Mouse (Mus musculus) forebrain, embryonic 16.5 days (tissue): ENCODE measurements around the gene Krtcap3. TPM values are rescaled to one million over a fixed set of nuclear protein-coding genes. Genes with fewer than 3 reads are reported as not detected.
"Not testable (repeated sequence)": the region's sequence is repeated elsewhere in the genome, so short reads cannot be mapped to it uniquely, and the experiment has no call there.

Source experiments
- ATAC-seq: fragments of 200-750 bp; cut with Nextera tagmentation; 2 replicates; pipeline ENCODE4 v1.8.0; 2017; ENCODE audit warnings: mild to moderate bottlenecking, moderate library complexity
- H3K27ac ChIP-seq: fragments of 300-500 bp; sonication (generic); 2 replicates; pipeline ENCODE4 v1.5.1; 2014; ENCODE audit warnings: low read length, control low read depth
- H3K27me3 ChIP-seq: fragments of 300-500 bp; sonication (generic); replicated peaks from 2 replicates; pipeline ENCODE4 v1.6.1; 2014; ENCODE audit warnings: low read length; ENCODE audit not compliant: control insufficient read depth, insufficient read depth
- H3K36me3 ChIP-seq: fragments of 300-500 bp; sonication (generic); 2 replicates; pipeline ENCODE4 v1.6.1; 2014; ENCODE audit not compliant: control insufficient read depth, insufficient read depth
- H3K4me1 ChIP-seq: fragments of 300-500 bp; sonication (generic); replicated peaks from 2 replicates; pipeline ENCODE4 v1.6.1; 2014; ENCODE audit warnings: low read length; ENCODE audit not compliant: control insufficient read depth, insufficient read depth
- H3K4me2 ChIP-seq: fragments of 300-500 bp; sonication (generic); 2 replicates; pipeline ENCODE4 v1.6.1; 2014; ENCODE audit warnings: mild to moderate bottlenecking, low read length, control low read depth
- H3K4me3 ChIP-seq: fragments of 300-500 bp; sonication (generic); replicated peaks from 2 replicates; pipeline ENCODE4 v1.5.1; 2014; ENCODE audit warnings: mild to moderate bottlenecking, low read length, control low read depth
- H3K9ac ChIP-seq: fragments of 300-500 bp; sonication (generic); replicated peaks from 2 replicates; pipeline ENCODE4 v1.6.1; 2014; ENCODE audit warnings: low read depth, low read length, control low read depth
- H3K9me3 ChIP-seq: fragments of 300-500 bp; sonication (generic); 2 replicates; pipeline ENCODE4 v1.6.1; 2016; ENCODE audit warnings: low read length; ENCODE audit not compliant: control insufficient read depth
- WGBS: fragments of 180-500 bp; shearing (Covaris S2); extraction: QIAGEN DNeasy Blood & Tissue Kit; methylation state at CpG from one replicate; pipeline ENCODE4 v1.1.7; 2014; 5-methylcytosine and 5-hydroxymethylcytosine counted together
- polyA plus RNA-seq: library from polyadenylated mRNA; unstranded; fragments of >200 nt; fragmentation: Nextera tagmentation; extraction: Ambion mirVana; gene quantifications from 2 replicates; pipeline ENCODE4 v1.2.1, GENCODE M21; 2015

Gene Krtcap3
- 2.4 and 3.8 TPM in 2 replicates for polyA plus RNA-seq

DNA sequence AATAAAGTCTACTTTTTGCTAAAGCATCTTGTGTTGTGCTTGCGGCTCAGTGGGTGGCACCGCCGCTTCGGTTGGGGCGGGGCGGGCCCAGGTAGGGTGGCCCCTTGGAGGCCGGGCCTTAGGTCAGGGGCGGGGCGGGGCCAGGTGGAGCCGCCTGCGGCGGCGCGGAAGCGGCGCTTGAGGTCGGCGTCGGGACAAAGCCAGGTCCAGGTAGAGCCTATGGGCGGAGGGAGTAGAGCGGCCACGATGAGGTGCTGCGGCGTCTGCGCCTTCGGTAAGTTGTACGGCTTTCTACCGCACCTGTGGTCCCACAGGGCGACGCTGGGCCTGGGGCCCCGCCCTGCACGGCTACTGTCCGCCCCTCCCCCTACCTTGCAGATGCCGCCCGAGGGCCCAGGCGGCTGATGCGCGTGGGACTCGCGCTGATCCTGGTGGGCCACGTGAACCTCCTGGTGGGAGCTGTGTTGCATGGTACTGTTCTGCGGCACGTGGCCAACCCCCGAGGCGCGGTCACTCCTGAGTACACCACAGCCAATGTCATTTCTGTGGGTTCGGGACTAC is at the start of gene Krtcap3:
Gene Krtcap3, plus strand, starts transcription at position 151 of the 561 bp plus-strand sequence.
- Histone ChIP-seq H3K27ac (no peak within 1 kb of the TSS), H3K9ac (no peak within 1 kb of the TSS), H3K4me3 (no peak within 1 kb of the TSS), H3K9me3 (no peaks in the 10 kb centered on the region), H3K4me1 (0 out of 2 replicates have a peak, but pooled peaks cover 2% of the 10 kb centered on the region), H3K4me2 (peak within 1 kb of the TSS; percentile 11; the same call in 1 of the 2 replicates), H3K27me3 (no peaks in the 10 kb centered on the region), H3K36me3 (peaks cover 29% of the 10 kb centered on the region)
- WGBS, result 8% methylated on average over 47 of the region's 47 CpGs
- peak; percentile 45; the same call in 1 of the 2 replicates for ATAC-seq

GRCm38 (mm10) chr5:31201742-31202590 is 49.5 kb upstream of the Krtcap3 start, which contains the start of gene Zfp513:
Gene Zfp513, minus strand, starts transcription at chr5:31202303.
- Histone ChIP-seq H3K27ac (peak within 1 kb of the TSS; percentile 76), H3K9me3 (peaks cover 3% of the 10 kb centered on the region), H3K4me2 (peak within 1 kb of the TSS; percentile 70), H3K9ac (peak within 1 kb of the TSS; percentile 89), H3K4me3 (peak within 1 kb of the TSS; percentile 81), H3K4me1 (peaks cover 17% of the 10 kb centered on the region), H3K36me3 (peaks cover 46% of the 10 kb centered on the region), H3K27me3 (no peaks in the 10 kb centered on the region)
- ATAC-seq, result peak; percentile 97
- WGBS, result under 1% methylated on average over 53 of the region's 53 CpGs

- H3K27me3 ChIP-seq, result no peaks in the 10 kb centered on the region
- H3K27ac ChIP-seq, result peak overlapping the region; percentile 60
- peaks cover 36% of the 10 kb centered on the region for H3K36me3 ChIP-seq
- peak overlapping the region; percentile 60 for H3K4me2 ChIP-seq
- WGBS, result 84% methylated on average over 7 of the region's 7 CpGs
- peaks cover 17% of the 10 kb centered on the region for H3K4me1 ChIP-seq
- H3K9ac ChIP-seq, result no peak overlapping the region
- peaks cover 3% of the 10 kb centered on the region for H3K9me3 ChIP-seq
- ATAC-seq, result no peak
- H3K4me3 ChIP-seq, result peak overlapping the region; percentile 81
Measured at GRCm38 (mm10) chr5:31202933-31203332, 48.6 kb upstream of the Krtcap3 start.

DNA sequence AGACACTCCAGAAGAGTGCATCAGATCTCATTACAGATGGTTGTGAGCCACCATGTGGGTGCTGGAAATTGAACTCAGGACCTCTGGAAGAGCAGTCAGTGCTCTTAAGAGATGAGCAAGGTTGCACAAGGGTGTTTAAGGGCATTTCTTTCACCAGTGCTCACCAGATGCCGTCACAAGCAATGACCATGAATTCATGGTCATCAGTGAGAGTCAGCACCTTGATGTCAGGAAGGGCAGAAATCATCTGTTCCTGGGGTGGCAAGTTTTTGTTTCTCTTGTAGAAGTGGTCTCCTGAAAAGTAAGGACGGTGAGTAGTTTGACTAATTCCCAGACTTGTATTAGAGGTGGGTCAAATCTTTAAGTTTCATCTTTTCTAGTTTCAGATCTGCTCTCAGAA is 47.6 kb upstream of the Krtcap3 start:
- H3K36me3 ChIP-seq, result peaks cover 27% of the 10 kb centered on the region
- WGBS, result 93% methylated on average over 2 of the region's 2 CpGs
- no peaks in the 10 kb centered on the region for H3K27me3 ChIP-seq
- no peak overlapping the region for H3K27ac ChIP-seq
- peaks cover 3% of the 10 kb centered on the region for H3K9me3 ChIP-seq
- no peak overlapping the region for H3K9ac ChIP-seq
- H3K4me3 ChIP-seq, result no peak overlapping the region
- ATAC-seq, result no peak
- no peak overlapping the region for H3K4me2 ChIP-seq
- H3K4me1 ChIP-seq, result peaks cover 17% of the 10 kb centered on the region

DNA sequence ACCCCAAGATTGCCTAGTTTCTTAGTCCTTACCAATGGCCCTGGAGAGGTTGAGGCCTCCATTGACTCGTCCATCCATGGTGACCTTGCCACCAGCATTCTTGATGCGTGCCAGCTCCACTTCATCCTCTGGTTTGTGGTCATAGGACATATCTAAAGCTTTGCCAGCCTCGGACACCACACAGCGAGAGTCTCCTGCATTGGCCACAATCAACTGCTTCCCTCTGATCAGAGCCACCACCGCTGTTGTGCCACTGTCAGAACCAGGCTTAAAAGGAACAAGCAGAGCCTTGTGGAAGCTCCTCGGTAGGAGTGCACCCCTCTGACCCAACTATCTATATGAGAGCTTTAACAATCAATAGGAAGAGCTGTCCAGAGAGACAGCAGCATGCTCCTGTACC is 47.1 kb upstream of the Krtcap3 start:
- Histone ChIP-seq H3K4me1 (peaks cover 17% of the 10 kb centered on the region), H3K27me3 (no peaks in the 10 kb centered on the region), H3K36me3 (peaks cover 22% of the 10 kb centered on the region), H3K4me3 (no peak overlapping the region), H3K9ac (no peak overlapping the region), H3K27ac (no peak overlapping the region), H3K9me3 (peaks cover 3% of the 10 kb centered on the region), H3K4me2 (no peak overlapping the region)
- no peak for ATAC-seq
- 94% methylated on average over 6 of the region's 6 CpGs for WGBS

GRCm38 (mm10) chr5:31216554-31216953 is 34.9 kb upstream of the Krtcap3 start:
- 91% methylated on average over 6 of the region's 6 CpGs for WGBS
- H3K27ac ChIP-seq, H3K4me3 ChIP-seq, H3K9ac ChIP-seq, ATAC-seq, H3K36me3 ChIP-seq, H3K27me3 ChIP-seq, H3K9me3 ChIP-seq, H3K4me2 ChIP-seq: not testable (repeated sequence)
- peaks cover 11% of the 10 kb centered on the region for H3K4me1 ChIP-seq

GRCm38 (mm10) chr5:31218294-31218693 is 33.2 kb upstream of the Krtcap3 start:
- Histone ChIP-seq H3K9me3 (no peaks in the 10 kb centered on the region), H3K27me3 (no peaks in the 10 kb centered on the region), H3K9ac (no peak overlapping the region), H3K4me2 (no peak overlapping the region), H3K27ac (no peak overlapping the region), H3K36me3 (no peaks in the 10 kb centered on the region), H3K4me3 (no peak overlapping the region), H3K4me1 (peaks cover 14% of the 10 kb centered on the region)
- ATAC-seq, result no peak
- WGBS, result 68% methylated on average over 7 of the region's 7 CpGs

DNA sequence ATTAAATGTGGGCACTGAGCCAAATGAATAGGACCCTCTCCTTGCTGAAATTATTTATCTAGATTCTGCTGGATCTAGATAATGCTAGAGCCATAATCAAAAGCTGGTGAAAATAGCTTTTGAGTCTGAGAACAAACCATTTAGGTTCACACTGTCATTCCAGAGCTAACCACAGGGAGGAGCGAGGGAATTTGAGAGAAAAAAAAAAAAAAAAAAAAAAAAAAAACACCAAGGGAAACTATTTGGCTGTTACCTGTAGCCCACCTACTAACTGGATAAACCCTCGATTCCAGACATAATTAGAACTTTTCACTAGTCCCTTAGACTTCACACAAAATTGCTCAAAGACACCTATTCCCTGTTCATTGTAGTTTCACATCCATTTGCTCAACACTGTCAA is 32.4 kb upstream of the Krtcap3 start:
- 0% methylated on average over 2 of the region's 2 CpGs for WGBS
- H3K36me3 ChIP-seq, result no peaks in the 10 kb centered on the region
- H3K4me2 ChIP-seq, result peak overlapping the region; percentile 71
- H3K9ac ChIP-seq, result no peak overlapping the region
- peak overlapping the region; percentile 15; the same call in 1 of the 2 replicates for H3K4me3 ChIP-seq
- no peak for ATAC-seq
- no peak overlapping the region for H3K27ac ChIP-seq
- H3K9me3 ChIP-seq, result no peaks in the 10 kb centered on the region
- H3K27me3 ChIP-seq, result no peaks in the 10 kb centered on the region
- peaks cover 14% of the 10 kb centered on the region for H3K4me1 ChIP-seq

- H3K4me2 ChIP-seq, result peak overlapping the region; percentile 71
- H3K4me1 ChIP-seq, result peaks cover 14% of the 10 kb centered on the region
- H3K27me3 ChIP-seq, result no peaks in the 10 kb centered on the region
- no peak for ATAC-seq
- WGBS, result 2% methylated on average over 11 of the region's 11 CpGs
- peak overlapping the region; percentile 99 for H3K4me3 ChIP-seq
- H3K9ac ChIP-seq, result peak overlapping the region; percentile 91
- no peaks in the 10 kb centered on the region for H3K36me3 ChIP-seq
- no peak overlapping the region for H3K27ac ChIP-seq
- no peaks in the 10 kb centered on the region for H3K9me3 ChIP-seq
Measured at GRCm38 (mm10) chr5:31219474-31219873, 32.0 kb upstream of the Krtcap3 start.
